Mouse (Mus musculus) spleen, adult 2 months (tissue): Measurements from ENCODE around the gene Gm21972. TPM values are rescaled to one million over a fixed set of nuclear protein-coding genes. Genes with fewer than 3 reads are reported as not detected.

Source experiments
- DNase-seq, 2 experiments: peaks; one replicate each; pipeline versions ENCODE4 v3.0.0 to v3.0.0-alpha.2; 2012 to 2021; ENCODE audit warnings: low spot score in 2 of 2, low read depth in 1 of 2
- H3K27ac ChIP-seq: fragments of 200-500 bp; 2 replicates; pipeline ENCODE4 v1.5.1; 2012; ENCODE audit warnings: low read length, inconsistent platforms; ENCODE audit not compliant: insufficient read depth
- H3K27me3 ChIP-seq: fragments of 200-500 bp; 2 replicates; pipeline ENCODE4 v1.6.1; 2012; ENCODE audit warnings: mild to moderate bottlenecking, moderate library complexity, low read length, inconsistent platforms; ENCODE audit not compliant: control insufficient read depth, insufficient read depth
- H3K36me3 ChIP-seq: fragments of 200-500 bp; 2 replicates; pipeline ENCODE4 v1.6.1; 2012; ENCODE audit warnings: mild to moderate bottlenecking, low read length, inconsistent platforms; ENCODE audit not compliant: control insufficient read depth, insufficient read depth
- H3K4me1 ChIP-seq: fragments of 200-500 bp; 2 replicates; pipeline ENCODE4 v1.6.1; 2011; ENCODE audit warnings: inconsistent platforms; ENCODE audit not compliant: control insufficient read depth, insufficient read depth, insufficient read length
- H3K4me3 ChIP-seq: fragments of 200-500 bp; 2 replicates; pipeline ENCODE4 v1.5.1; 2011; ENCODE audit warnings: mild to moderate bottlenecking, inconsistent platforms; ENCODE audit not compliant: insufficient read depth, insufficient read length; ENCODE audit errors: extremely low read depth
- CTCF ChIP-seq: fragments of 200-500 bp; IDR thresholded peaks from 2 replicates; pipeline ENCODE4 v1.5.1; 2011; ENCODE audit warnings: mild to moderate bottlenecking, inconsistent platforms; ENCODE audit not compliant: insufficient read depth, insufficient read length, insufficient replicate concordance; ENCODE audit errors: extremely low read depth
- POLR2A ChIP-seq: fragments of 200-500 bp; IDR thresholded peaks from 2 replicates; pipeline ENCODE4 v1.6.1; 2011; ENCODE audit warnings: low read depth, low read length, inconsistent platforms
- WGBS: fragments of 180-500 bp; shearing (Covaris S2); methylation state at CpG from one replicate; pipeline ENCODE4 v1.1.7; 2018; 5-methylcytosine and 5-hydroxymethylcytosine counted together
- polyA plus RNA-seq: library from polyadenylated mRNA; depleted of rRNA; stranded (reverse); fragments of >200 nt; gene quantifications from 2 replicates; pipeline ENCODE4 v1.2.3, GENCODE M21; 2012

Gene Gm21972
- polyA plus RNA-seq, 1 experiment: not detected

- Histone ChIP-seq H3K4me1 (no peaks in the 10 kb centered on the region), H3K27ac (no peak overlapping the region), H3K36me3 (peaks cover 34% of the 10 kb centered on the region), H3K4me3 (no peak overlapping the region), H3K27me3 (no peaks in the 10 kb centered on the region)
- TF ChIP-seq POLR2A (no peak), CTCF (no peak)
- 96% methylated on average over 6 of the region's 6 CpGs for WGBS
- no peak for DNase-seq
Measured at GRCm38 (mm10) chr1:86135315-86135714, 1.9 kb downstream of the Gm21972 start.

GRCm38 (mm10) chr1:86141081-86141480, 7.6 kb downstream of the Gm21972 start:
- H3K4me3 ChIP-seq: no peak overlapping the region
- TF ChIP-seq POLR2A: no peak
- no peak for TF ChIP-seq CTCF
- peaks cover 13% of the 10 kb centered on the region for H3K36me3 ChIP-seq
- no peaks in the 10 kb centered on the region for H3K27me3 ChIP-seq
- H3K4me1 ChIP-seq: peaks cover 4% of the 10 kb centered on the region; the same call in 1 of the 2 replicates
- WGBS: 95% methylated on average over 3 of the region's 3 CpGs
- DNase-seq: no peak
- no peak overlapping the region for H3K27ac ChIP-seq

- TF ChIP-seq CTCF (no peak), POLR2A (no peak)
Measured at GRCm38 (mm10) chr1:86143165-86143564, 9.7 kb downstream of the Gm21972 start.

GRCm38 (mm10) chr1:86144001-86144944, 10.8 kb downstream of the Gm21972 start:
- peak overlapping the region; percentile 26; the same call in 1 of the 2 replicates for H3K27ac ChIP-seq
- WGBS: 72% methylated on average over 21 of the region's 21 CpGs
- H3K4me1 ChIP-seq: peaks cover 4% of the 10 kb centered on the region; the same call in 1 of the 2 replicates
- H3K27me3 ChIP-seq: no peaks in the 10 kb centered on the region
- no peak overlapping the region for H3K4me3 ChIP-seq
- peaks cover 3% of the 10 kb centered on the region for H3K36me3 ChIP-seq
- DNase-seq: peak in 1 of 2 experiments; percentile 30
- TF ChIP-seq POLR2A (no peak), CTCF (no peak)

More at GRCm38 (mm10) chr1:86143165-86143564, 9.7 kb downstream of the Gm21972 start:
- Histone ChIP-seq H3K4me1 (peaks cover 4% of the 10 kb centered on the region; the same call in 1 of the 2 replicates), H3K27ac (no peak overlapping the region), H3K27me3 (no peaks in the 10 kb centered on the region), H3K4me3 (no peak overlapping the region), H3K36me3 (peaks cover 6% of the 10 kb centered on the region)
- DNase-seq: no peak
- 87% methylated on average over 4 of the region's 4 CpGs for WGBS

GRCm38 (mm10) chr1:86146293-86146692, 12.9 kb downstream of the Gm21972 start:
- DNase-seq: no peak
- H3K27ac ChIP-seq: no peak overlapping the region
- 90% methylated on average over 5 of the region's 5 CpGs for WGBS

GRCm38 (mm10) chr1:86147557-86147956, 14.1 kb downstream of the Gm21972 start:
- Histone ChIP-seq H3K4me3 (no peak overlapping the region), H3K27me3 (no peaks in the 10 kb centered on the region), H3K4me1 (peaks cover 4% of the 10 kb centered on the region; the same call in 1 of the 2 replicates), H3K36me3 (no peaks in the 10 kb centered on the region), H3K27ac (no peak overlapping the region)
- DNase-seq: no peak
- no peak for TF ChIP-seq POLR2A
- no peak for TF ChIP-seq CTCF
- 26% methylated on average over 5 of the region's 5 CpGs for WGBS

More at GRCm38 (mm10) chr1:86146293-86146692, 12.9 kb downstream of the Gm21972 start:
- TF ChIP-seq POLR2A (no peak), CTCF (no peak)
- Histone ChIP-seq H3K27me3 (no peaks in the 10 kb centered on the region), H3K4me1 (peaks cover 4% of the 10 kb centered on the region; the same call in 1 of the 2 replicates), H3K4me3 (no peak overlapping the region), H3K36me3 (no peaks in the 10 kb centered on the region)

- H3K27ac ChIP-seq: no peak overlapping the region
- 75% methylated on average over 9 of the region's 9 CpGs for WGBS
- TF ChIP-seq CTCF: no peak
- TF ChIP-seq POLR2A: no peak
- no peak for DNase-seq
- H3K4me1 ChIP-seq: peaks cover 4% of the 10 kb centered on the region; the same call in 1 of the 2 replicates
- H3K36me3 ChIP-seq: no peaks in the 10 kb centered on the region
- no peak overlapping the region for H3K4me3 ChIP-seq
- H3K27me3 ChIP-seq: no peaks in the 10 kb centered on the region
Measured at GRCm38 (mm10) chr1:86148161-86148560, 14.7 kb downstream of the Gm21972 start.
